In genomic region chr16:48993231-48993558, GRCm38 (mm10) we compare ENCODE assay signal across 8 mouse cellular contexts. TPM values are rescaled to one million over a fixed set of nuclear protein-coding genes. Genes with fewer than 3 reads are reported as not detected.
DNase-seq lines count a peak whose midpoint lies in the region; ATAC-seq and TF ChIP-seq lines count a peak whose summit lies in the region.

No protein-coding gene starts in this region.

- peak overlapping the region; percentile 97 for H3K27ac ChIP-seq in lung, embryonic 14.5 days (ENCODE audit: low read depth)
- H3K27ac ChIP-seq in embryonic facial prominence, embryonic 14.5 days (replicated peaks; ENCODE audit: low read depth, low read length), result peak overlapping the region; percentile 95
- H3K27ac ChIP-seq in intestine, postnatal 0 days (ENCODE audit: low read depth, low read length), result peak overlapping the region; percentile 90
- H3K27ac ChIP-seq in neural tube, embryonic 14.5 days (ENCODE audit: low read depth, low read length), result peak overlapping the region; percentile 96

- peak overlapping the region; percentile 99 for H3K9ac ChIP-seq in lung, embryonic 14.5 days
- peak overlapping the region; percentile 99 for H3K9ac ChIP-seq in embryonic facial prominence, embryonic 14.5 days (ENCODE audit: low read depth, low read length)
- peak overlapping the region; percentile 97 for H3K9ac ChIP-seq in intestine, postnatal 0 days (ENCODE audit: low read depth, low read length)
- peak overlapping the region; percentile 97 for H3K9ac ChIP-seq in neural tube, embryonic 14.5 days (replicated peaks; ENCODE audit: low read depth, low read length)

- peak overlapping the region; percentile 91 for H3K4me3 ChIP-seq in lung, embryonic 14.5 days (ENCODE audit: low read depth, low read length)
- peak overlapping the region; percentile 95 for H3K4me3 ChIP-seq in embryonic facial prominence, embryonic 14.5 days (ENCODE audit: low read depth, low read length)
- H3K4me3 ChIP-seq in intestine, postnatal 0 days (ENCODE audit: low read depth, low read length), result peak overlapping the region; percentile 99
- H3K4me3 ChIP-seq in neural tube, embryonic 14.5 days (ENCODE audit: low read depth, low read length), result peak overlapping the region; percentile 94

- peak overlapping the region; percentile 75 for H3K4me2 ChIP-seq in lung, embryonic 14.5 days
- H3K4me2 ChIP-seq in embryonic facial prominence, embryonic 14.5 days (ENCODE audit: low read depth, low read length), result peak overlapping the region; percentile 72
- peak overlapping the region; percentile 89 for H3K4me2 ChIP-seq in intestine, postnatal 0 days (replicated peaks; ENCODE audit: low read depth)
- H3K4me2 ChIP-seq in neural tube, embryonic 14.5 days (ENCODE audit: low read depth, low read length), result peak overlapping the region; percentile 75

- 0 out of 2 replicates have a peak, but pooled peaks cover 5% of the 10 kb centered on the region for H3K36me3 ChIP-seq in lung, embryonic 14.5 days (ENCODE audit: insufficient read depth)
- no peaks in the 10 kb centered on the region; the same call in 1 of the 2 replicates for H3K36me3 ChIP-seq in embryonic facial prominence, embryonic 14.5 days (ENCODE audit: control insufficient read depth, insufficient read depth, low read length)
- no peaks in the 10 kb centered on the region for H3K36me3 ChIP-seq in intestine, postnatal 0 days (ENCODE audit: control insufficient read depth, insufficient read depth)
- H3K36me3 ChIP-seq in neural tube, embryonic 14.5 days (ENCODE audit: control insufficient read depth, insufficient read depth, low read length), result no peaks in the 10 kb centered on the region

- 0 out of 2 replicates have a peak, but pooled peaks cover 7% of the 10 kb centered on the region for H3K4me1 ChIP-seq in lung, embryonic 14.5 days (ENCODE audit: insufficient read depth)
- peaks cover 8% of the 10 kb centered on the region for H3K4me1 ChIP-seq in embryonic facial prominence, embryonic 14.5 days (ENCODE audit: control insufficient read depth, insufficient read depth, low read length)
- no peaks in the 10 kb centered on the region for H3K4me1 ChIP-seq in intestine, postnatal 0 days (replicated peaks; ENCODE audit: control insufficient read depth, insufficient read depth, low read length)
- peaks cover 3% of the 10 kb centered on the region for H3K4me1 ChIP-seq in neural tube, embryonic 14.5 days (ENCODE audit: control insufficient read depth, insufficient read depth, low read length)

- ATAC-seq in lung, embryonic 14.5 days (ENCODE audit: insufficient read depth), result no peak
- no peak for ATAC-seq in embryonic facial prominence, embryonic 14.5 days (ENCODE audit: low read depth)
- ATAC-seq in intestine, postnatal 0 days, result no peak
- ATAC-seq in neural tube, embryonic 14.5 days (ENCODE audit: low read depth), result no peak

- no peak for TF ChIP-seq CTCF in lung, embryonic 14.5 days (IDR thresholded peaks at IDR 0.05; ENCODE audit: low read depth)
- no peak for TF ChIP-seq CTCF in intestine, postnatal 0 days (IDR thresholded peaks at IDR 0.05; ENCODE audit: low read depth)

- under 1% methylated on average over 9 of the region's 9 CpGs for WGBS in lung, embryonic 14.5 days
- 2% methylated on average over 9 of the region's 9 CpGs for WGBS in embryonic facial prominence, embryonic 14.5 days
- WGBS in intestine, postnatal 0 days, result 1% methylated on average over 9 of the region's 9 CpGs
- 6% methylated on average over 9 of the region's 9 CpGs for WGBS in neural tube, embryonic 14.5 days

- H3K27me3 ChIP-seq in lung, embryonic 14.5 days (ENCODE audit: insufficient read depth, low read length), result no peaks in the 10 kb centered on the region
- no peaks in the 10 kb centered on the region for H3K27me3 ChIP-seq in embryonic facial prominence, embryonic 14.5 days (replicated peaks; ENCODE audit: control insufficient read depth, insufficient read depth, low read length)
- no peaks in the 10 kb centered on the region for H3K27me3 ChIP-seq in intestine, postnatal 0 days (replicated peaks; ENCODE audit: control insufficient read depth, insufficient read depth, low read length)
- H3K27me3 ChIP-seq in neural tube, embryonic 14.5 days (ENCODE audit: control insufficient read depth, insufficient read depth, low read length), result no peaks in the 10 kb centered on the region

- H3K9me3 ChIP-seq in lung, embryonic 14.5 days (ENCODE audit: low read depth, low read length), result no peaks in the 10 kb centered on the region
- H3K9me3 ChIP-seq in embryonic facial prominence, embryonic 14.5 days (ENCODE audit: control insufficient read depth, low read length), result no peaks in the 10 kb centered on the region
- H3K9me3 ChIP-seq in intestine, postnatal 0 days (ENCODE audit: control insufficient read depth), result no peaks in the 10 kb centered on the region
- H3K9me3 ChIP-seq in neural tube, embryonic 14.5 days (ENCODE audit: control insufficient read depth, low read length), result no peaks in the 10 kb centered on the region

- DNase-seq in lung, embryonic 14.5 days, result no peak
- no peak for DNase-seq in lung, postnatal 36 days
- no peak for DNase-seq in embryonic facial prominence, embryonic 14.5 days (ENCODE audit: low spot score)
- no peak for DNase-seq in ovary, postnatal 10 days (ENCODE audit: low spot score)
- no peak for DNase-seq in embryo, embryonic 9.5 days (ENCODE audit: extremely low spot score)
- DNase-seq in thymus, adult 18-20 months, result no peak

RNA-seq across cellular contexts. Expression of gene Dzip3, which starts 0.8 kb away (rescaled TPM):
- polyA plus RNA-seq in lung, embryonic 14.5 days (2014; fragmentation: Nextera tagmentation; extraction: Ambion mirVana), result 40.5 and 45.0 TPM in 2 replicates
- 33.3 and 40.9 TPM in 2 replicates for polyA plus RNA-seq in embryonic facial prominence, embryonic 14.5 days (2014; fragmentation: Nextera tagmentation; extraction: Ambion mirVana)
- polyA plus RNA-seq in intestine, postnatal 0 days (2015; fragmentation: Nextera tagmentation; extraction: Ambion mirVana), result 4.2 and 4.8 TPM in 2 replicates
- polyA plus RNA-seq in neural tube, embryonic 14.5 days (2014; fragmentation: Nextera tagmentation; extraction: Ambion mirVana), result 85.6 and 88.8 TPM in 2 replicates

RNA-seq across cellular contexts. Expression of gene Cip2a, which starts 0.8 kb away (rescaled TPM):
- polyA plus RNA-seq in lung, embryonic 14.5 days (2014; fragmentation: Nextera tagmentation; extraction: Ambion mirVana), result 45.9 and 48.0 TPM in 2 replicates
- polyA plus RNA-seq in embryonic facial prominence, embryonic 14.5 days (2014; fragmentation: Nextera tagmentation; extraction: Ambion mirVana), result 24.4 and 25.5 TPM in 2 replicates
- 6.2 and 6.6 TPM in 2 replicates for polyA plus RNA-seq in intestine, postnatal 0 days (2015; fragmentation: Nextera tagmentation; extraction: Ambion mirVana)
- polyA plus RNA-seq in neural tube, embryonic 14.5 days (2014; fragmentation: Nextera tagmentation; extraction: Ambion mirVana), result 5.8 TPM in 2 replicates
